Mouse (Mus musculus) lung, postnatal 0 days (tissue): Measurements from ENCODE around the gene Dpy19l3. TPM values are rescaled to one million over a fixed set of nuclear protein-coding genes. Genes with fewer than 3 reads are reported as not detected.

ENCODE experiments used
- ATAC-seq: fragments of 200-750 bp; cut with Nextera tagmentation; 2 replicates; pipeline ENCODE4 v1.8.0; 2017; ENCODE audit warnings: moderate library complexity
- DNase-seq: peaks from one replicate; pipeline ENCODE4 v3.0.0-alpha.2; 2016; ENCODE audit warnings: low spot score
- H3K27ac ChIP-seq: fragments of 300-500 bp; sonication (generic); 2 replicates; pipeline ENCODE4 v1.5.1; 2014; ENCODE audit warnings: antibody characterized with exemption, mild to moderate bottlenecking, low read length, mixed read lengths
- H3K27me3 ChIP-seq: fragments of 300-500 bp; sonication (generic); replicated peaks from 2 replicates; pipeline ENCODE4 v1.6.1; 2014; ENCODE audit warnings: low read length, mixed read lengths; ENCODE audit not compliant: insufficient read depth
- H3K36me3 ChIP-seq: fragments of 300-500 bp; sonication (generic); 2 replicates; pipeline ENCODE4 v1.6.1; 2014; ENCODE audit warnings: low read length, mixed read lengths; ENCODE audit not compliant: insufficient read depth
- H3K4me1 ChIP-seq: fragments of 300-500 bp; sonication (generic); 2 replicates; pipeline ENCODE4 v1.6.1; 2014; ENCODE audit warnings: antibody characterized with exemption, low read depth, low read length, mixed read lengths; ENCODE audit not compliant: insufficient read depth
- H3K4me2 ChIP-seq: fragments of 300-500 bp; sonication (generic); replicated peaks from 2 replicates; pipeline ENCODE4 v1.6.1; 2014; ENCODE audit warnings: low read depth, mild to moderate bottlenecking, low read length, moderate library complexity, mixed read lengths
- H3K4me3 ChIP-seq: fragments of 300-500 bp; sonication (generic); 2 replicates; pipeline ENCODE4 v1.5.1; 2014; ENCODE audit warnings: low read depth, low read length
- H3K9ac ChIP-seq: fragments of 300-500 bp; sonication (generic); replicated peaks from 2 replicates; pipeline ENCODE4 v1.6.1; 2014; ENCODE audit warnings: low read depth, mild to moderate bottlenecking
- H3K9me3 ChIP-seq: fragments of 300-500 bp; sonication (generic); 2 replicates; pipeline ENCODE4 v1.6.1; 2016; ENCODE audit warnings: low read length, mixed read lengths
- CTCF ChIP-seq: IDR thresholded peaks from 2 replicates; pipeline ENCODE4 v1.5.1; 2016; ENCODE audit warnings: antibody characterized with exemption, mild to moderate bottlenecking
- EP300 ChIP-seq: IDR thresholded peaks from 2 replicates; pipeline ENCODE4 v1.6.1; 2016; ENCODE audit warnings: antibody characterized with exemption, mild to moderate bottlenecking, control low read depth
- WGBS: fragments of 180-500 bp; shearing (Covaris S2); extraction: QIAGEN DNeasy Blood & Tissue Kit; methylation state at CpG from one replicate; pipeline ENCODE4 v1.1.7; 2014; 5-methylcytosine and 5-hydroxymethylcytosine counted together
- polyA plus RNA-seq: library from polyadenylated mRNA; unstranded; fragments of >200 nt; fragmentation: Nextera tagmentation; extraction: Ambion mirVana; gene quantifications from 2 replicates; pipeline ENCODE4 v1.2.1, GENCODE M21; 2015

The Dpy19l3 gene
- polyA plus RNA-seq, 1 experiment from 2014 or later = 14.3 TPM

DNA sequence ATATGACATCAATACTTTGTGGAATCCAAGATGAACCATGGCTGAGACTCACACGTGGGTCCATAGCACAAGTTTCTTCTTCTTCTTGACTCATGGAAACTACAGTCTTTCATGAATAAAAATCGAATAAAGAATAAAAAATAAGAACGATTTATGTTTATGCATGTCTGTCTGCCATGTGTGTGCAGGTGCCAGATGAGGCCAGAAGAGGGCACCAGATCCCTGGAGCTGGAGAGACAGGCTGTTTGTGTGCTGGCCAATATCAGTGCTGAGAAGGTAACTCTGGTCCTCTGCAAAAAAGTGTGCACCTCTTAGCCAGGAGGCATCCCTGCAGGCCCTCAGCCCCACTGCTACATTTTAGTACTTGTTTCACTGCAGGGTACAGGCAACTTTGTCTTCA, 72.7 kb downstream of the Dpy19l3 start:
- Histone ChIP-seq H3K27ac (no peak overlapping the region), H3K4me1 (no peaks in the 10 kb centered on the region), H3K36me3 (no peaks in the 10 kb centered on the region), H3K27me3 (no peaks in the 10 kb centered on the region), H3K4me2 (no peak overlapping the region), H3K9me3 (no peaks in the 10 kb centered on the region), H3K4me3 (no peak overlapping the region), H3K9ac (no peak overlapping the region)
- ATAC-seq (no peak), DNase-seq (no peak)
- TF ChIP-seq CTCF (peak; percentile 47), EP300 (no peak)
- WGBS = 78% methylated on average over 3 of the region's 3 CpGs

DNA sequence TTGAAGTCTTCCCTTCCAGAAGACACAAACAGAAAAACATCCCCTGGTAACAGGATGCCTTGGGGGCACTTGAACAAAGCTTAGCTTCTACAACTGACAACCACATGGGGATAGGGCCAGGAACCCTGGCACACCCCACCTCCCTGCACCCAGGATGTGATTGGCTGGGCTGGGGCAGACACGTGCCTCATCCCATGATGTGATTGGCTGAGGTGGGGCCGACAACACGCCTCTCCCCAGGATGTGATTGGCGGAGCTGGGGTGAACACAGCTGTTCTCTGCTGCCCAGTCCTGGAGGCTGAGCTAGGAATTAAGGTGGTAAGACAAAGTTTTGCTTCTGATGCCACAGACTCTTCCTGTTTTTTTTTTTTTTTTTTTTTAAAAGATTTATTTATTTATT, 75.3 kb downstream of the Dpy19l3 start:
- no peak overlapping the region for H3K9ac ChIP-seq
- H3K4me1 ChIP-seq = no peaks in the 10 kb centered on the region
- no peak overlapping the region for H3K27ac ChIP-seq
- no peak overlapping the region for H3K4me2 ChIP-seq
- 71% methylated on average over 4 of the region's 4 CpGs for WGBS
- TF ChIP-seq EP300 (no peak), CTCF (no peak)
- ATAC-seq = no peak
- H3K27me3 ChIP-seq = no peaks in the 10 kb centered on the region
- H3K36me3 ChIP-seq = no peaks in the 10 kb centered on the region
- no peak overlapping the region for H3K4me3 ChIP-seq
- H3K9me3 ChIP-seq = no peaks in the 10 kb centered on the region
- DNase-seq = no peak

DNA sequence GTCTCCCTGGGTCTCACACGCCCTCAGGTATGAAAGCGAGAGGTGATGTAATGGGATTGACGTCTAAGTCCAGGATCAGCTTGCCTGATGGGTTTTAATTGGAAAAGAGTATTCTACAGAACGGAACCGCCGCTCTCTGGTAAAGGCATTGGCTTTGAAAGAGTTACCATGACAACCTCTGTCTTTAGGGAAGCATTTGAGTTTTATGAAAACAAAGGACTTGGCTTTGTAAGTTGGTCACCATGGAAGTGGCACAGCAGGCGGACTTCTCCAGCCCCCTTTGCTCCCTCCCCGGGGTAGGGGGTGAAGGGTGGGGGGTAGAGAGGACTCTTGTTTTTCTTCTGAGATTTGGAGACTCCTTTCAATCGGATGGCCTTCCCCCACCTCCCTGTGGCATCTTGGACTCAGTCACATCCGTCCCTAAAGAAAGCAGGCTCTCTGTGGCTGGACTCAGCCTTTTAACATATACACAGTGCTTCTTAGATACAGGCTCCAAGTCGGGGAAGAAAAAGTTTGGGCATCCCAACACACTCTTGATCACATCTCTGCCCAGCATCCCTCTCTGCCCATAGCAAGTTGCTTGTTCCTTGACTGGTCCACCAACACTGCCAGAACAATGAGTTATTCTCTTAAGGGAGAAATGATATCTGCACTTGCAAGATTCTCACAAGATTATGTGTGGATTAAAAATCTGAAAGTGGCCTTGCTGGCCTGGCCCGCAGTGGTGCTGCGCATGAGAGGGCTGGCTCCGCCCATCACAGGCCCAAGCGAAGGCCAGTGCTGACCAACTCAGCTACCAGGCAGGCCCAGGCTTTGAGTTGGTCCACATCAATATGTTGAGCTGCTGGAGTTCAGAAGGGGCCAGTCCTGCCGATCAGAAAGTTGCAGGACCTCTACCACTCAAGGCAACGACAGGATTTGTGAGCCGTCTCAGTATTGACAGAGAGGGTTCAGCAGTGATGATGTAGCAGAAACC, 85.9 kb downstream of the Dpy19l3 start:
- Histone ChIP-seq H3K9ac (no peak overlapping the region), H3K4me2 (no peak overlapping the region), H3K4me3 (no peak overlapping the region), H3K27me3 (no peaks in the 10 kb centered on the region), H3K36me3 (no peaks in the 10 kb centered on the region), H3K9me3 (no peaks in the 10 kb centered on the region), H3K4me1 (no peaks in the 10 kb centered on the region), H3K27ac (no peak overlapping the region)
- no peak for ATAC-seq
- TF ChIP-seq CTCF (no peak), EP300 (no peak)
- no peak for DNase-seq
- 53% methylated on average over 18 of the region's 18 CpGs for WGBS

DNA sequence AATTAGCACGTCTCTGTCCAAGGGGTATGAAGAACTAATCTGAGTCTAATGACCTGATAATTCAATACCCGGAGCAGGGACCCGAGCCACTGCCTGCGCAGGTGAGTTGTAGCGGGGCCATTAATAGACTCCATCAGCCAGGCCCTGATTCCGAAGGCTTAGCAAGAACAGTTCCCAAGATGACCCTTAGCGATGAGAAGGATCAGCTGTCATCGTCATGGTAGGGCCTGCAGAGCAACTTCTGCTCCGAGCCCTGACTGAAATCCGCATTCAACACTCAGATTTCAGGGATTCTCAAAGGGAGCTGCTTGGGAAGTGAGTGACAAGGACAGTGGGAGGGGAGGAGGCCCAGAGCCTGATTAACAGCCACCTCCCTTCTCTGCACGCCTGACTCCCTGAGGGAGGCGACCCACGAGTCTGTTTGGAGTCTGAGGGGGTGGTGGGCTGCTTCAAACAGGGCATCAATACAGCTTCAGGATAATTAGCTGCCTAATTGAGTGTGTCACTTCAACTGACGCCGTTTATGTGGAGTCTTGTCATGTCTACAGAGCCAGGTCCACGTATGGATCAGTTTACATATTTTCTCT, 90.4 kb downstream of the Dpy19l3 start:
- ATAC-seq (no peak), DNase-seq (no peak)
- WGBS = 63% methylated on average over 16 of the region's 16 CpGs

DNA sequence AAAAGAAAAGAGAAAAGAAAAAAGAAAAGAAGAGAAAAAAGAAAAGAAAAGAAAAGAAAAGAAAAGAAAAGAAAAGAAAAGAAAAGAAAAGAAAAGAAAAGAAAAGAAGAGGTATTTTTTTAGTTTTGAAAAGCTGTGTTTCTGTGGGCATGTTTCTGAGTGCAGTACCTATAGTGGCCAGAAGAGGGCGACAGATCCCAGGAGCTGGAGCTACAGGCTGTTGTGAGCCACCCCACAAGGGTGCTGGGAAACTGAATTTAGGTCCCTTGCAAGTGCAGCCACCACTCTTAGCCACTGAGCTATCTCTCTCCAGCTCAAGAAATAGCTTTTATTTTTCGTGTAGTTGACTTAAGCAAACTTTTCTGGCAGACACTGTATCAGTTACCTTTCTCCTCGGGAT, 95.1 kb downstream of the Dpy19l3 start:
- DNase-seq = no peak
- Histone ChIP-seq H3K4me3 (no peak overlapping the region), H3K36me3 (no peaks in the 10 kb centered on the region), H3K27me3 (no peaks in the 10 kb centered on the region), H3K27ac (no peak overlapping the region), H3K4me1 (no peaks in the 10 kb centered on the region), H3K9me3 (no peaks in the 10 kb centered on the region), H3K4me2 (no peak overlapping the region), H3K9ac (no peak overlapping the region)
- 51% methylated on average over 3 of the region's 3 CpGs for WGBS
- TF ChIP-seq EP300 (no peak), CTCF (peak; percentile 75)
- ATAC-seq = no peak

More for the DNA sequence above, 90.4 kb downstream of the Dpy19l3 start:
- no peaks in the 10 kb centered on the region for H3K9me3 ChIP-seq
- H3K27me3 ChIP-seq = no peaks in the 10 kb centered on the region
- no peak overlapping the region for H3K9ac ChIP-seq
- H3K36me3 ChIP-seq = no peaks in the 10 kb centered on the region
- no peak overlapping the region for H3K27ac ChIP-seq
- no peak overlapping the region for H3K4me3 ChIP-seq
- TF ChIP-seq CTCF (no peak), EP300 (no peak)
- H3K4me2 ChIP-seq = no peak overlapping the region
- H3K4me1 ChIP-seq = no peaks in the 10 kb centered on the region

DNA sequence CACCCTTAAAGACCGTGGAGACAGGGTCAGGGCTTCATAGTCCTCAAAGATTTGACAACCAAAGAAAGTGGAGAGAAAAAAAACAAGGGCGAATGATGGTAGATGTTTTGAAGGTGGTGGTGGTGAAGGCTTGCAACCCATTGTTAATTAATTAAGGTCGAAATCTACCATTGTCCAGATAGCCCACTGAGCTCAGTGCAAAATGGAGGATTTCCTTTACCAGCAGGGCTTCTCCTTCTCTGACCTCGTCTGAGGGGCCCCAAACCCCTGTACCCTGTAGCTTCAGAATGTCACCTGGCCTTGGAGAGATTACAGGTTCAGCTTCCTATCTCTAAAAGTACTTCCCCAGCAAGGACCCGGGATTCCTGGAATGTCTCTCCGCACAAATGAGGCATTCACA, 96.4 kb downstream of the Dpy19l3 start:
- Histone ChIP-seq H3K27ac (no peak overlapping the region), H3K4me3 (no peak overlapping the region), H3K9me3 (no peaks in the 10 kb centered on the region), H3K36me3 (no peaks in the 10 kb centered on the region), H3K4me1 (no peaks in the 10 kb centered on the region), H3K9ac (no peak overlapping the region), H3K27me3 (no peaks in the 10 kb centered on the region), H3K4me2 (no peak overlapping the region)
- DNase-seq (no peak), ATAC-seq (no peak)
- WGBS = 53% methylated on average over 6 of the region's 6 CpGs
- TF ChIP-seq EP300 = no peak
- TF ChIP-seq CTCF = no peak
